Mouse (Mus musculus): ENCODE data around the gene Dhx8. TPM values are rescaled to one million over a fixed set of nuclear protein-coding genes. Genes with fewer than 3 reads are reported as not detected.

Gene Dhx8
- total RNA-seq, 2 experiments from 2014 or later, result 15.7 to 16.1 TPM

- intact Hi-C loops (cut with DNase I), result no loop called here
Observed at GRCm38 (mm10) chr11:101790811-101791526, 58.2 kb downstream of the Dhx8 start.

GRCm38 (mm10) chr11:101797355-101797754, 64.6 kb downstream of the Dhx8 start:
- no peak for DNase-seq
- intact Hi-C loops (cut with DNase I), result no loop called here

More at GRCm38 (mm10) chr11:101790811-101791526, 58.2 kb downstream of the Dhx8 start:
- peak in 1 of 2 experiments; percentile 27 for DNase-seq

GRCm38 (mm10) chr11:101798083-101798482, 65.4 kb downstream of the Dhx8 start:
- intact Hi-C loops (cut with DNase I), result no loop called here
- DNase-seq, result no peak

- no peak for DNase-seq
- intact Hi-C loops (cut with DNase I), result no loop called here
Observed at GRCm38 (mm10) chr11:101801386-101801785, 68.7 kb downstream of the Dhx8 start.

GRCm38 (mm10) chr11:101805113-101805704, 72.5 kb downstream of the Dhx8 start:
- no peak for DNase-seq
- intact Hi-C loops (cut with DNase I), result no loop called here

- intact Hi-C loops (cut with DNase I), result no loop called here
- DNase-seq, result no peak
Observed at GRCm38 (mm10) chr11:101806741-101807140, 74.0 kb downstream of the Dhx8 start.

- intact Hi-C loops (cut with DNase I), result no loop called here
Observed at GRCm38 (mm10) chr11:101807266-101807665, 74.5 kb downstream of the Dhx8 start.

GRCm38 (mm10) chr11:101809060-101809828, 76.5 kb downstream of the Dhx8 start:
- intact Hi-C loops (cut with DNase I), result no loop called here

More at GRCm38 (mm10) chr11:101807266-101807665, 74.5 kb downstream of the Dhx8 start:
- DNase-seq, result no peak

GRCm38 (mm10) chr11:101813259-101813658, 80.5 kb downstream of the Dhx8 start:
- peak; percentile 80 to 87 for DNase-seq
- intact Hi-C loops (cut with DNase I), result loop anchor here (1.0 to 2.0 kb wide), 4 partner anchors 50 to 156 kb away; no protein-coding TSS in a partner anchor

More at GRCm38 (mm10) chr11:101809060-101809828, 76.5 kb downstream of the Dhx8 start:
- no peak for DNase-seq

GRCm38 (mm10) chr11:101814375-101815102, 81.8 kb downstream of the Dhx8 start:
- intact Hi-C loops (cut with DNase I), result no loop called here
- DNase-seq, result peak; percentile 86 to 91

- intact Hi-C loops (cut with DNase I), result no loop called here
- peak in 1 of 2 experiments; percentile 39 for DNase-seq
Observed at GRCm38 (mm10) chr11:101815103-101816085, 82.7 kb downstream of the Dhx8 start.

Other genes starting within 250 kb of the Dhx8 start
- under 1 TPM; 0.31 to 0.51 TPM for gene Brca1, start 181.0 kb upstream of the Dhx8 start, total RNA-seq (2021)
- gene Nbr1, start 180.8 kb upstream of the Dhx8 start, total RNA-seq (2021), result 10 to 100 TPM; 94.3 to 99.5 TPM
- 1 to 10 TPM; 3.6 to 4.7 TPM for gene Tmem106a, start 150.7 kb upstream of the Dhx8 start, total RNA-seq (2021)
- not detected for gene Gm11634, start 133.7 kb upstream of the Dhx8 start, total RNA-seq (2021)
- gene Rdm1, start 105.7 kb upstream of the Dhx8 start, total RNA-seq (2021), result 10 to 100 TPM; 41.6 to 47.3 TPM
- gene Arl4d, start 67.4 kb upstream of the Dhx8 start, total RNA-seq (2021), result 10 to 100 TPM; 23.4 to 23.5 TPM
- under 1 TPM; 0.19 TPM for gene Etv4, start 52.5 kb downstream of the Dhx8 start, total RNA-seq (2021)
- gene Meox1, start 161.5 kb downstream of the Dhx8 start, total RNA-seq (2021), result 1 to 10 TPM; 6.9 to 8.0 TPM
- 1 to 10 TPM; 2.1 to 2.7 TPM for gene Sost, start 234.1 kb downstream of the Dhx8 start, total RNA-seq (2021)

Data from heart, postnatal 36 days (tissue).